Mouse (Mus musculus): ENCODE data around the gene Mtx1. TPM values are rescaled to one million over a fixed set of nuclear protein-coding genes. Genes with fewer than 3 reads are reported as not detected.

Gene Mtx1
- polyA plus RNA-seq, 1 experiment from 2014 or later = 156 TPM

- no peak overlapping the region for H3K4me2 ChIP-seq
- H3K27ac ChIP-seq = peak overlapping the region; percentile 85
- H3K9ac ChIP-seq = 0 out of 2 replicates have a peak overlapping the region, but pooled peaks have one; percentile 4
- no peak overlapping the region for H3K4me3 ChIP-seq
- H3K4me1 ChIP-seq = peaks cover 36% of the 10 kb centered on the region
- no peak for ATAC-seq (ENCODE audit: insufficient number of reproducible peaks, low FRiP score, low TSS enrichment, low read depth)
- 92% methylated on average over 7 of the region's 7 CpGs for WGBS
- H3K9me3 ChIP-seq = no peaks in the 10 kb centered on the region
- no peaks in the 10 kb centered on the region for H3K27me3 ChIP-seq
- H3K36me3 ChIP-seq = peaks cover 64% of the 10 kb centered on the region
These were observed 17.2 kb downstream of the Mtx1 start for GRCm38 (mm10) chr3:89209731-89210130.

- Histone ChIP-seq H3K27me3 (no peaks in the 10 kb centered on the region), H3K9me3 (no peaks in the 10 kb centered on the region), H3K9ac (no peak overlapping the region), H3K36me3 (peaks cover 71% of the 10 kb centered on the region), H3K4me3 (no peak overlapping the region), H3K27ac (peak overlapping the region; percentile 85; the same call in 1 of the 2 replicates), H3K4me1 (peaks cover 31% of the 10 kb centered on the region), H3K4me2 (no peak overlapping the region)
- WGBS = 88% methylated on average over 6 of the region's 6 CpGs
- no peak for ATAC-seq (ENCODE audit: insufficient number of reproducible peaks, low FRiP score, low TSS enrichment, low read depth)
These were observed 18.2 kb downstream of the Mtx1 start for GRCm38 (mm10) chr3:89208736-89209135.

- no peak for ATAC-seq (ENCODE audit: insufficient number of reproducible peaks, low FRiP score, low TSS enrichment, low read depth)
- Histone ChIP-seq H3K36me3 (peaks cover 71% of the 10 kb centered on the region), H3K4me3 (no peak overlapping the region), H3K4me2 (no peak overlapping the region), H3K9ac (no peak overlapping the region), H3K27me3 (no peaks in the 10 kb centered on the region), H3K9me3 (no peaks in the 10 kb centered on the region), H3K27ac (peak overlapping the region; percentile 3; the same call in 1 of the 2 replicates), H3K4me1 (peaks cover 33% of the 10 kb centered on the region)
- WGBS = 86% methylated on average over 13 of the region's 13 CpGs
These were observed 18.7 kb downstream of the Mtx1 start for GRCm38 (mm10) chr3:89208075-89208657.

GRCm38 (mm10) chr3:89206695-89207094 is 20.2 kb downstream of the Mtx1 start:
- Histone ChIP-seq H3K4me2 (no peak overlapping the region), H3K9ac (no peak overlapping the region), H3K36me3 (peaks cover 71% of the 10 kb centered on the region), H3K27ac (no peak overlapping the region), H3K9me3 (no peaks in the 10 kb centered on the region), H3K4me1 (peaks cover 28% of the 10 kb centered on the region), H3K27me3 (no peaks in the 10 kb centered on the region), H3K4me3 (no peak overlapping the region)
- 85% methylated on average over 2 of the region's 2 CpGs for whole genome bisulfite sequencing
- ATAC-seq (ENCODE audit: insufficient number of reproducible peaks, low FRiP score, low TSS enrichment, low read depth) = no peak

- no peaks in the 10 kb centered on the region for H3K9me3 ChIP-seq
- ATAC-seq (ENCODE audit: insufficient number of reproducible peaks, low FRiP score, low TSS enrichment, low read depth) = no peak
- no peak overlapping the region for H3K4me2 ChIP-seq
- H3K9ac ChIP-seq = no peak overlapping the region
- no peaks in the 10 kb centered on the region for H3K27me3 ChIP-seq
- WGBS = 93% methylated on average over 7 of the region's 7 CpGs
- H3K36me3 ChIP-seq = peaks cover 67% of the 10 kb centered on the region
- H3K27ac ChIP-seq = no peak overlapping the region
- no peak overlapping the region for H3K4me3 ChIP-seq
- peaks cover 27% of the 10 kb centered on the region for H3K4me1 ChIP-seq
These were observed 20.8 kb downstream of the Mtx1 start for GRCm38 (mm10) chr3:89206079-89206478.

GRCm38 (mm10) chr3:89203142-89203514 is 23.8 kb downstream of the Mtx1 start:
- peak overlapping the region; percentile 56 for H3K4me3 ChIP-seq
- no peaks in the 10 kb centered on the region for H3K27me3 ChIP-seq
- H3K27ac ChIP-seq = no peak overlapping the region
- H3K36me3 ChIP-seq = peaks cover 39% of the 10 kb centered on the region
- H3K4me2 ChIP-seq = peak overlapping the region; percentile 61
- peaks cover 7% of the 10 kb centered on the region for H3K4me1 ChIP-seq
- ATAC-seq (ENCODE audit: insufficient number of reproducible peaks, low FRiP score, low TSS enrichment, low read depth) = no peak
- no peaks in the 10 kb centered on the region for H3K9me3 ChIP-seq
- peak overlapping the region; percentile 28; the same call in 1 of the 2 replicates for H3K9ac ChIP-seq
- WGBS = 38% methylated on average over 5 of the region's 5 CpGs

GRCm38 (mm10) chr3:89202253-89203141 is 24.4 kb downstream of the Mtx1 start, which contains the start of gene Gba:
Gene Gba (plus strand): TSS chr3:89202928.
- Histone ChIP-seq H3K4me2 (peak within 1 kb of the TSS; percentile 61), H3K27me3 (no peaks in the 10 kb centered on the region), H3K27ac (peak within 1 kb of the TSS; percentile 34; the same call in 1 of the 2 replicates), H3K9me3 (no peaks in the 10 kb centered on the region), H3K4me1 (peaks cover 7% of the 10 kb centered on the region), H3K9ac (peak within 1 kb of the TSS; percentile 28; the same call in 1 of the 2 replicates), H3K36me3 (peaks cover 33% of the 10 kb centered on the region), H3K4me3 (peak within 1 kb of the TSS; percentile 56)
- 27% methylated on average over 13 of the region's 13 CpGs for WGBS
- ATAC-seq (ENCODE audit: insufficient number of reproducible peaks, low FRiP score, low TSS enrichment, low read depth) = peak; percentile 78

- Histone ChIP-seq H3K36me3 (peaks cover 8% of the 10 kb centered on the region), H3K27ac (no peak overlapping the region), H3K4me2 (no peak overlapping the region), H3K4me1 (peaks cover 17% of the 10 kb centered on the region), H3K27me3 (no peaks in the 10 kb centered on the region), H3K4me3 (no peak overlapping the region), H3K9me3 (no peaks in the 10 kb centered on the region), H3K9ac (no peak overlapping the region)
- ATAC-seq (ENCODE audit: insufficient number of reproducible peaks, low FRiP score, low TSS enrichment, low read depth) = no peak
- 76% methylated on average over 3 of the region's 3 CpGs for WGBS
These were observed 27.0 kb downstream of the Mtx1 start for GRCm38 (mm10) chr3:89199839-89200238.

- H3K27ac ChIP-seq = peak overlapping the region; percentile 90
- no peaks in the 10 kb centered on the region for H3K9me3 ChIP-seq
- H3K9ac ChIP-seq = 0 out of 2 replicates have a peak overlapping the region, but pooled peaks have one; percentile 37
- no peaks in the 10 kb centered on the region for H3K36me3 ChIP-seq
- WGBS = 9% methylated on average over 33 of the region's 33 CpGs
- peak overlapping the region; percentile 65 for H3K4me2 ChIP-seq
- H3K4me1 ChIP-seq = peaks cover 10% of the 10 kb centered on the region
- peak overlapping the region; percentile 45 for H3K4me3 ChIP-seq
- H3K27me3 ChIP-seq = no peaks in the 10 kb centered on the region
- ATAC-seq (ENCODE audit: insufficient number of reproducible peaks, low FRiP score, low TSS enrichment, low read depth) = peak; percentile 97
These were observed 30.7 kb downstream of the Mtx1 start for GRCm38 (mm10) chr3:89195979-89196877.

GRCm38 (mm10) chr3:89193853-89194252 is 33.0 kb downstream of the Mtx1 start:
- no peak overlapping the region for H3K4me3 ChIP-seq
- peaks cover 10% of the 10 kb centered on the region for H3K4me1 ChIP-seq
- H3K27ac ChIP-seq = no peak overlapping the region
- 91% methylated on average over 2 of the region's 2 CpGs for WGBS
- no peak overlapping the region for H3K9ac ChIP-seq
- ATAC-seq (ENCODE audit: insufficient number of reproducible peaks, low FRiP score, low TSS enrichment, low read depth) = no peak
- no peaks in the 10 kb centered on the region for H3K9me3 ChIP-seq
- H3K27me3 ChIP-seq = no peaks in the 10 kb centered on the region
- no peak overlapping the region for H3K4me2 ChIP-seq
- peaks cover 2% of the 10 kb centered on the region; the same call in 1 of the 2 replicates for H3K36me3 ChIP-seq

- Histone ChIP-seq H3K9me3 (no peaks in the 10 kb centered on the region), H3K27ac (no peak overlapping the region), H3K4me3 (no peak overlapping the region), H3K27me3 (no peaks in the 10 kb centered on the region), H3K4me2 (no peak overlapping the region), H3K36me3 (peaks cover 7% of the 10 kb centered on the region), H3K9ac (no peak overlapping the region), H3K4me1 (peaks cover 10% of the 10 kb centered on the region)
- ATAC-seq (ENCODE audit: insufficient number of reproducible peaks, low FRiP score, low TSS enrichment, low read depth) = no peak
- WGBS = 72% methylated on average over 1 of the region's 1 CpGs
These were observed 33.5 kb downstream of the Mtx1 start for GRCm38 (mm10) chr3:89193351-89193750.

All from limb, embryonic 15.5 days (tissue).